Mouse (Mus musculus): ENCODE data around the gene Usp44. TPM values are rescaled to one million over a fixed set of nuclear protein-coding genes. Genes with fewer than 3 reads are reported as not detected.
"Not testable (repeated sequence)": the region's sequence is repeated elsewhere in the genome, so short reads cannot be mapped to it uniquely, and the experiment has no call there.

Usp44 gene
- polyA plus RNA-seq, 1 experiment: 0.55 TPM

GRCm38 (mm10) chr10:93832811-93833210 lies 1.5 kb downstream of the Usp44 start:
- H3K4me3 ChIP-seq (replicated peaks; ENCODE audit: control insufficient read depth, low read depth, low read length): no peak overlapping the region

DNA sequence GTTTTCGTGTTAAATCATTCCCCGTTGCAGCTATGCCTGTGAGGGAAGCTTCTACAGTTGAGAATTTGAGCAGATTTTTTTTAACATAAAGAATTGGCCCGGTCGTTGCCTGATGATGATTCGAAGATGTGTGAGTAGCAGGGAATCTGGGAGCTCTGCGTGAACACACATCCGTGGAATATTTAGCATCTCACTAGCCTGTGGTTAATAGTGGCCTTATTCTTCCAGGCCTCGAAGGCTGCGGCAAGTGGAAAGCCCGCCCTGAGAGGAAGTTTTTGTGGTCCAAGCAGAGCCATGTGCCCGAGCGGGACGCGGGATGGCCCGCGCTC lies 2.0 kb downstream of the Usp44 start:
- no peak overlapping the region for H3K27ac ChIP-seq (ENCODE audit: control insufficient read depth, insufficient read depth, low read depth, low read length, poor library complexity)
- H3K4me1 ChIP-seq (ENCODE audit: control insufficient read depth, insufficient read depth, low read length): peaks cover 1% of the 10 kb centered on the region; the same call in 1 of the 2 replicates
- peak overlapping the region; percentile 43 for H3K4me3 ChIP-seq (replicated peaks; ENCODE audit: control insufficient read depth, low read depth, low read length)
- WGBS: 5% methylated on average over 16 of the region's 16 CpGs
- TF ChIP-seq POLR2A (IDR thresholded peaks at IDR 0.05; ENCODE audit: borderline replicate concordance, control insufficient read depth, low read depth, low read length): no peak
- no peak for TF ChIP-seq CTCF (IDR thresholded peaks at IDR 0.05; ENCODE audit: control insufficient read depth, insufficient read depth, low read length)

More at GRCm38 (mm10) chr10:93832811-93833210, 1.5 kb downstream of the Usp44 start:
- no peak for TF ChIP-seq POLR2A (IDR thresholded peaks at IDR 0.05; ENCODE audit: borderline replicate concordance, control insufficient read depth, low read depth, low read length)
- no peak for TF ChIP-seq CTCF (IDR thresholded peaks at IDR 0.05; ENCODE audit: control insufficient read depth, insufficient read depth, low read length)
- Histone ChIP-seq H3K27ac (ENCODE audit: control insufficient read depth, insufficient read depth, low read depth, low read length, poor library complexity) (no peak overlapping the region), H3K4me1 (ENCODE audit: control insufficient read depth, insufficient read depth, low read length) (peaks cover 1% of the 10 kb centered on the region; the same call in 1 of the 2 replicates)
- WGBS: 66% methylated on average over 9 of the region's 9 CpGs

- no peak overlapping the region for H3K27ac ChIP-seq (ENCODE audit: control insufficient read depth, insufficient read depth, low read depth, low read length, poor library complexity)
- peaks cover 1% of the 10 kb centered on the region; the same call in 1 of the 2 replicates for H3K4me1 ChIP-seq (ENCODE audit: control insufficient read depth, insufficient read depth, low read length)
- TF ChIP-seq POLR2A (IDR thresholded peaks at IDR 0.05; ENCODE audit: borderline replicate concordance, control insufficient read depth, low read depth, low read length) (no peak), CTCF (IDR thresholded peaks at IDR 0.05; ENCODE audit: control insufficient read depth, insufficient read depth, low read length) (no peak)
- peak overlapping the region; percentile 43 for H3K4me3 ChIP-seq (replicated peaks; ENCODE audit: control insufficient read depth, low read depth, low read length)
- WGBS: under 1% methylated on average over 75 of the region's 75 CpGs
Observed at GRCm38 (mm10) chr10:93833699-93834393, 2.5 kb downstream of the Usp44 start.

DNA sequence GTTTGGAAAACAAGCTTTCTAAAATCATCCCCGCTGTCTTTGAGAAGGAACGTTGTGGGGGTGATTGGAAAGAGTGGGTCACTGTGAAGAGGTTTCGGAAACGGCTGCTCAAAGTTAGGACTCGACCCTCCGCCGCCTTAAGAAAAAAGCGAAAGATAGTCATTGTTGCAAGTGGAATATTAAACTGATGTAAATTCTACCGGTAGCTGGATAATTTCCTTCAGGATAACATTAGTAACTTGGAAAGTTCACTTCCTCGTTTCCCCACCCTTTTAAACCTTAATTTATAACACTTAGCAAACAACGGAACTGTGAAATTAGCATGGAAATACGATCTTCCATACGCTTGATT lies 3.0 kb downstream of the Usp44 start:
- H3K27ac ChIP-seq (ENCODE audit: control insufficient read depth, insufficient read depth, low read depth, low read length, poor library complexity): no peak overlapping the region
- H3K4me1 ChIP-seq (ENCODE audit: control insufficient read depth, insufficient read depth, low read length): peaks cover 1% of the 10 kb centered on the region; the same call in 1 of the 2 replicates
- H3K4me3 ChIP-seq (replicated peaks; ENCODE audit: control insufficient read depth, low read depth, low read length): peak overlapping the region; percentile 43
- WGBS: 5% methylated on average over 13 of the region's 13 CpGs
- TF ChIP-seq CTCF (IDR thresholded peaks at IDR 0.05; ENCODE audit: control insufficient read depth, insufficient read depth, low read length) (no peak), POLR2A (IDR thresholded peaks at IDR 0.05; ENCODE audit: borderline replicate concordance, control insufficient read depth, low read depth, low read length) (no peak)

GRCm38 (mm10) chr10:93835115-93835514 lies 3.8 kb downstream of the Usp44 start:
- H3K27ac ChIP-seq (ENCODE audit: control insufficient read depth, insufficient read depth, low read depth, low read length, poor library complexity); H3K4me1 ChIP-seq (ENCODE audit: control insufficient read depth, insufficient read depth, low read length); H3K4me3 ChIP-seq (replicated peaks; ENCODE audit: control insufficient read depth, low read depth, low read length): not testable (repeated sequence)
- 81% methylated on average over 7 of the region's 7 CpGs for whole genome bisulfite sequencing

DNA sequence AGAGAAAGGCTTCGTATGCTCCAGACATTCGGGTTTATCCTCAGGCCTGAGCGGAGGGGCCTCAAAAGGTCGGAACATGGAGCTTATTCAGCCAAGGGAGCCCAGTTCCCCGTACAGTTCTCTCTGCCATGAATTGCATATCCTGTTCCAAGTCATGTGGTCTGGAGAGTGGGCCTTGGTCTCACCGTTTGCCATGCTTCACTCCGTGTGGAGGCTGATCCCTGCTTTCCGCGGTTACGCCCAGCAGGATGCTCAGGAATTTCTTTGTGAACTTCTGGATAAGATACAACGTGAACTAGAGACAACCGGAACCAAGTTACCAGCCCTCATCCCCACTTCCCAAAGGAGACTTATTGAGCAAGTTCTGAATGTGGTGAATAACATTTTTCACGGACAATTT lies 15.4 kb downstream of the Usp44 start:
- 91% methylated on average over 13 of the region's 13 CpGs for WGBS
- TF ChIP-seq CTCF (IDR thresholded peaks at IDR 0.05; ENCODE audit: control insufficient read depth, insufficient read depth, low read length) (no peak), POLR2A (IDR thresholded peaks at IDR 0.05; ENCODE audit: borderline replicate concordance, control insufficient read depth, low read depth, low read length) (no peak)
- Histone ChIP-seq H3K4me3 (replicated peaks; ENCODE audit: control insufficient read depth, low read depth, low read length) (no peak overlapping the region), H3K4me1 (ENCODE audit: control insufficient read depth, insufficient read depth, low read length) (no peaks in the 10 kb centered on the region), H3K27ac (ENCODE audit: control insufficient read depth, insufficient read depth, low read depth, low read length, poor library complexity) (no peak overlapping the region)

DNA sequence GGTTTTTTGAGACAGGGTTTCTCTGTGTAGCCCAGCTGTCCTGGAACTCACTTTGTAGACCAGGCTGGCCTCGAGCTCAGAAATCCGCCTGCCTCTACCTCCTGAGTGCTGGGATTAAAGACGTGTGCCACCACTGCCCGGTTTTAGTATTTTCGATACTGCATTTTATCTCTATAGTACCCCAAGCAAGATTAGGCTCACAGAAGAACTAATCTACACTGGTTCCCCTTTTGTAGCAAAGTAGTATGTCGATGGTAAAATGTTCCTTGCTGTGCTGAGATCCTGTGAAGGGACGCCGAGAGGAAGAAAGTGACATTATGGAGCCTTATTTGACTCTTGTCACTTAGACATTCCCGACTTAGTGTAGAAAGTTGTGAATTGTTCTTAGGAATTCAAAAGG lies 23.8 kb downstream of the Usp44 start:
- Histone ChIP-seq H3K27ac (ENCODE audit: control insufficient read depth, insufficient read depth, low read depth, low read length, poor library complexity) (no peak overlapping the region), H3K4me3 (replicated peaks; ENCODE audit: control insufficient read depth, low read depth, low read length) (no peak overlapping the region), H3K4me1 (ENCODE audit: control insufficient read depth, insufficient read depth, low read length) (no peaks in the 10 kb centered on the region)
- 73% methylated on average over 9 of the region's 9 CpGs for WGBS
- TF ChIP-seq CTCF (IDR thresholded peaks at IDR 0.05; ENCODE audit: control insufficient read depth, insufficient read depth, low read length) (no peak), POLR2A (IDR thresholded peaks at IDR 0.05; ENCODE audit: borderline replicate concordance, control insufficient read depth, low read depth, low read length) (no peak)

- 94% methylated on average over 6 of the region's 6 CpGs for whole genome bisulfite sequencing
- no peak overlapping the region for H3K4me3 ChIP-seq (replicated peaks; ENCODE audit: control insufficient read depth, low read depth, low read length)
- no peak overlapping the region for H3K27ac ChIP-seq (ENCODE audit: control insufficient read depth, insufficient read depth, low read depth, low read length, poor library complexity)
- TF ChIP-seq POLR2A (IDR thresholded peaks at IDR 0.05; ENCODE audit: borderline replicate concordance, control insufficient read depth, low read depth, low read length) (no peak), CTCF (IDR thresholded peaks at IDR 0.05; ENCODE audit: control insufficient read depth, insufficient read depth, low read length) (no peak)
- no peaks in the 10 kb centered on the region for H3K4me1 ChIP-seq (ENCODE audit: control insufficient read depth, insufficient read depth, low read length)
Observed at GRCm38 (mm10) chr10:93856095-93856494, 24.7 kb downstream of the Usp44 start.

GRCm38 (mm10) chr10:93868401-93868800 lies 37.0 kb downstream of the Usp44 start:
- TF ChIP-seq POLR2A (IDR thresholded peaks at IDR 0.05; ENCODE audit: borderline replicate concordance, control insufficient read depth, low read depth, low read length) (no peak), CTCF (IDR thresholded peaks at IDR 0.05; ENCODE audit: control insufficient read depth, insufficient read depth, low read length) (no peak)
- Histone ChIP-seq H3K4me3 (replicated peaks; ENCODE audit: control insufficient read depth, low read depth, low read length) (no peak overlapping the region), H3K4me1 (ENCODE audit: control insufficient read depth, insufficient read depth, low read length) (no peaks in the 10 kb centered on the region), H3K27ac (ENCODE audit: control insufficient read depth, insufficient read depth, low read depth, low read length, poor library complexity) (no peak overlapping the region)
- 94% methylated on average over 7 of the region's 7 CpGs for WGBS

Measured in bone marrow, adult 2 months (tissue).